Mouse (Mus musculus) embryonic facial prominence, embryonic 15.5 days (tissue): ENCODE results near the gene Ak4. TPM values are rescaled to one million over a fixed set of nuclear protein-coding genes. Genes with fewer than 3 reads are reported as not detected.

Experiments used
- polyA plus RNA-seq: library from polyadenylated mRNA; unstranded; fragments of >200 nt; fragmentation: Nextera tagmentation; extraction: Ambion mirVana; gene quantifications from 2 replicates; pipeline ENCODE4 v1.2.1, GENCODE M21; 2015

Gene Ak4
- polyA plus RNA-seq, 1 experiment from 2014 or later, result 17.3 TPM

Other genes with a start within 250 kb of the Ak4 start
- gene Jak1, start 154.0 kb upstream of the Ak4 start, polyA plus RNA-seq, result 80.2 and 81.4 TPM in 2 replicates
- gene Dnajc6, start 77.4 kb downstream of the Ak4 start, polyA plus RNA-seq, result 2.0 and 3.2 TPM in 2 replicates
- 89.2 and 93.3 TPM in 2 replicates for gene Leprot, start 228.4 kb downstream of the Ak4 start, polyA plus RNA-seq